Mouse (Mus musculus) heart, postnatal 0 days (tissue): ENCODE data around the gene Ascl1.

Source experiments
- CTCF ChIP-seq: IDR thresholded peaks from 2 replicates; pipeline ENCODE4 v1.5.1; 2016; ENCODE audit warnings: antibody characterized with exemption, control low read depth, low read depth
- EP300 ChIP-seq: IDR thresholded peaks from 2 replicates; pipeline ENCODE4 v1.6.1; 2016; ENCODE audit warnings: antibody characterized with exemption, low read depth

GRCm38 (mm10) chr10:87489246-87490009 lies 4.0 kb downstream of the Ascl1 start:
- TF ChIP-seq CTCF (no peak), EP300 (no peak)
